Mouse (Mus musculus) large intestine, adult 2 months (tissue): ENCODE measurements around the gene Synpo2. TPM values are rescaled to one million over a fixed set of nuclear protein-coding genes. Genes with fewer than 3 reads are reported as not detected.

Source experiments
- DNase-seq: peaks from one replicate; pipeline ENCODE4 v3.0.0-alpha.2; 2012; ENCODE audit warnings: low read depth, low spot score
- WGBS: fragments of 180-500 bp; shearing (Covaris S2); methylation state at CpG from one replicate; pipeline ENCODE4 v1.1.7; 2018; 5-methylcytosine and 5-hydroxymethylcytosine counted together
- polyA plus RNA-seq: library from polyadenylated mRNA; depleted of rRNA; stranded (reverse); fragments of >200 nt; gene quantifications from 2 replicates; pipeline ENCODE4 v1.2.3, GENCODE M21; 2012; rRNA removed

Synpo2 gene
- 17.2 and 24.4 TPM in 2 replicates for polyA plus RNA-seq

- DNase-seq, result peak; percentile 18
- 2% methylated on average over 20 of the region's 20 CpGs for WGBS
Observed at GRCm38 (mm10) chr3:123235921-123236320, at the start of gene Synpo2. Synpo2 (minus strand) TSS chr3:123236149.

- no peak for DNase-seq
Observed at GRCm38 (mm10) chr3:123285649-123286048, 49.7 kb upstream of the Synpo2 start.

GRCm38 (mm10) chr3:123284284-123284683 is 48.3 kb upstream of the Synpo2 start:
- WGBS, result 94% methylated on average over 5 of the region's 5 CpGs
- no peak for DNase-seq

DNA sequence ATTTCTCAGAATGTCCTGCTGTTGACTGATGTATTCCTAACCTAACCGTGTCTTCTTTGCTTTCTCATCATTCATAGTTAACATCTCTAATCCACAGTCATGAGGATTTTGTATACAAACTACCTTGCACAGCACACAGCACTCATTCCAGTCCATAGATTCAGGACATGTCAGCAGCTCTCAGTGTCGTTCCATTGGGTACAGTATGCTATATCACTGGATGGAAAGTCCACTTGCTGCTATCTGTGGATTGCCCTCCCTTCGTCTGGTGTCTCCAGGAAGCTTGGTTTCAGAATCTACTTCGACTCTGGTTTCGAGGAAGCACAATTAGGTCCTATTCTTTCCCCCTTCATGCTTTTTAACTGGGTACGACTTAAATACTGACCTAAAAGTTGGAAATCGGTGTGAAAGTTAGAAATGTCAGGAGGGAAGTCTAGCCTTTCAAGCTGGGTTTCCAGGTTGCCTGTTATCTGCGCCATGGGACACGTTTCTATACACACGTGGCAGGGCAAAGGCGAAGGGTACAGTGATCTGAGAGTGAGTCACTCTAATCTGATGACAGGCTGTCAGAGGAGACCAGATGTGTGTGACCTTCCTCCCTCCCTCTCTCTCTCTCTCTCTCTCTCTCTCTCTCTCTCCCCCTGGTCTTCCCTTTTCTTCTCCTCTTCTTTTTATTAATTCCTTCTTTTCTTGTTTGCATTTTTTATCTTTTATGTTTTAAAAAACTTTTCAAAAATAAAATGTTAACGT is 47.1 kb upstream of the Synpo2 start:
- no peak for DNase-seq
- WGBS, result 83% methylated on average over 12 of the region's 12 CpGs

DNA sequence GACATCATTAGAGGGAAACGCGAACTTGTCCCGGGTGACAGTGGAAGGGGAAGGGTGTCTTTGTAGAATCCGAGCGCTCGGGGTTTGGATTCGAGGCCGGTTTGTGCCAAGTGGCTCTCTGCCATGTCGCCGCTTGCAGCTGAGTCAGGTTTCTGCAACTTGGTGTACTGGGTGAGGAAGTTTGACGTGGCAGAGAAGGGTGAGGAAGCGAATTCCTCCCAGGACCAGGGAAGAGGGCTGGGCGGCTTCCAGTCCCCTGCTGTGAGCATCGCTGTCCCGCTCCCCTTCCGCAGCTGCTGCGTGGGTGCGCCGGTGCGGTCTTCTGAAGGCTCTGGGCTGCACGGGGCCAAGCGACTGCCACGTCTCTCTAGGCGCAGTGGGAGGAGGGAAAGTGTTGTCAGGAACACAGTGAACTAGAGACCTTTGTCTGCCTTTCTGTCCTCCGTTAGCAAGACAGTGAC is 31.8 kb upstream of the Synpo2 start:
- under 1% methylated on average over 25 of the region's 25 CpGs for WGBS
- DNase-seq, result peak; percentile 38

GRCm38 (mm10) chr3:123266753-123267651 is 31.1 kb upstream of the Synpo2 start, which contains the start of gene Sec24d:
Sec24d (plus strand) TSS chr3:123267455.
- WGBS, result 2% methylated on average over 68 of the region's 68 CpGs
- peak; percentile 67 for DNase-seq

DNA sequence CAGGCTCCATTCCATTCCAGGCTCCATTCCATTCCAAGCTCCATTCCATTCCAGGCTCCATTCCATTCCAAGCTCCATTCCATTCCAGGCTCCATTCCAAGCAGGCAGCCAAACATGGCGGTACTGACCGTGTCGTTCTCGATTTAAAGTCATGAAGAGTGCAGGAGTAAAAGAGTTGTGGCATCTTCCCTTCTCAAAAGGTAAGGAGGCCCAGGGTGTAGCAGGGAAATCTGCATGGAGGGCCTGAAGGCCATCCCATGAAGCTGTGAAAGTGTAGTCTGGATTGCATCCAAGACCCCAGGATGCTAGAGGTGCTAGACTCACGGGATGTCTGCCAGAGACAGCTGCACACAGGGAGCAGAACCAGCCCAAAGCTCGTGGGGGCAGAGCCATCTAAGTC is 28.8 kb upstream of the Synpo2 start:
- no peak for DNase-seq
- 47% methylated on average over 6 of the region's 6 CpGs for WGBS

DNA sequence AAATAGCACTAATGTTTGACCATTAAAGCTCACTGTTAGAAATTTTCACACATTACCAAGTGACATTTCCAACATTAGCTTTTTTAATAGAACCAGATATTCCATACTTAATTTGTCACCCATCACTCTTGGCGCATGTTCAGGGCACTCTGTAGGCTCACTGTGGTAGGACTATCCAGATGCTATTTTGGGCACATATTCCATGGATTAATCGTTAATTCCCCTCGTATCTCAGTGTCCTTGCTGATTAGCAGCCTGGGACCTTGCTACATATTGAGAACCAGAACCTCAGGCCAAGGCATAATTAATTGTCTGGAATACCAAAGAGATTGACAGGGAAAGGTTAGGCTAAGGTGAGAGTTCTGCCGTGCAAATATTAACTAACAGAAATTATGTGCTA is 22.8 kb upstream of the Synpo2 start:
- no peak for DNase-seq
- WGBS, result 69% methylated on average over 4 of the region's 4 CpGs

- WGBS, result 71% methylated on average over 11 of the region's 11 CpGs
- no peak for DNase-seq
Observed at GRCm38 (mm10) chr3:123256181-123257101, 20.5 kb upstream of the Synpo2 start.

DNA sequence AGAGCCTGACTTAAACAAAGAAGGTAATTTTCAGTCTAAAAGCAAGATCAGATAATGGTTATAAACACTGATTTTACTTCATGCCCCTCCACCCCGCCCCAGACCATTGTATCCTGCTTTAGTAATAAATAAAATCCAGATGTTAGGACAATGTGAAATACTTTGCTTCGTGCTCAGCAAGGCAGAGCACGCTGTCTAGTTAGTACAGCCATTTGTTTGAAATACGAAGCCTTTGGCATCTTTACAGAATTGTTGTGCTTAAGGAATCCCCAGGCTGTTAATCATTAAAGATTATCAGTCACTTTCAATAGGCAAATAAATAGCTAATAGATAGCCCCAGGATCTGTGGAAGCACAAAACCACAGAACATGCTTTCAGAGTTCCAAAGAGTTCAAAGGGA is 9.7 kb upstream of the Synpo2 start:
- WGBS, result 42% methylated on average over 4 of the region's 4 CpGs
- DNase-seq, result no peak

DNA sequence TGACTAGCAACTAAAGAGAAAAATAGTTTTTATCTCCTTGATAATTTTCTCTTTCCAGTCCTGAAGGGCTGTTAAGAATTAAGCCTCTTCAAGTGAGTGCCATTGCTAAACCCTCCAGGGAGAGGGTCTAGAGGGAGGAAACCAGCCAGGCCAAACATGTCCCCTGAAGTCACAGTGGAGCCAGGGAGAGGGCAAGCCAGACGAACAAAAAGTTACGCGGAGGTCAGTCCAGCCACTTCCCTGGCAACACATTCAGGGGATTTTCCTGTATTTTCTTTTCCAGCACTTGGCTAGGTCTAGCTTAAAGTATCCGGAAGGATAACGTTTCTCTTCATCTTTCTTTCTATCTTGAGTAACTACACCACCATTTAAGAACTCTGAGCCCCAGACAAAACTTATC is 8.4 kb upstream of the Synpo2 start:
- 71% methylated on average over 5 of the region's 5 CpGs for WGBS

GRCm38 (mm10) chr3:123237446-123237845 is 1.5 kb upstream of the Synpo2 start:
- no peak for DNase-seq

More for the DNA sequence above, 8.4 kb upstream of the Synpo2 start:
- no peak for DNase-seq

- 52% methylated on average over 7 of the region's 7 CpGs for WGBS
Observed at GRCm38 (mm10) chr3:123237039-123237438, 1.1 kb upstream of the Synpo2 start.

GRCm38 (mm10) chr3:123235495-123235894 is 454 bp downstream of the Synpo2 start:
- WGBS, result 44% methylated on average over 7 of the region's 7 CpGs
- DNase-seq, result no peak

More at GRCm38 (mm10) chr3:123237039-123237438, 1.1 kb upstream of the Synpo2 start:
- no peak for DNase-seq

- WGBS, result 42% methylated on average over 16 of the region's 16 CpGs
- peak; percentile 29 for DNase-seq
Observed at GRCm38 (mm10) chr3:123234191-123234836, 1.6 kb downstream of the Synpo2 start.

DNA sequence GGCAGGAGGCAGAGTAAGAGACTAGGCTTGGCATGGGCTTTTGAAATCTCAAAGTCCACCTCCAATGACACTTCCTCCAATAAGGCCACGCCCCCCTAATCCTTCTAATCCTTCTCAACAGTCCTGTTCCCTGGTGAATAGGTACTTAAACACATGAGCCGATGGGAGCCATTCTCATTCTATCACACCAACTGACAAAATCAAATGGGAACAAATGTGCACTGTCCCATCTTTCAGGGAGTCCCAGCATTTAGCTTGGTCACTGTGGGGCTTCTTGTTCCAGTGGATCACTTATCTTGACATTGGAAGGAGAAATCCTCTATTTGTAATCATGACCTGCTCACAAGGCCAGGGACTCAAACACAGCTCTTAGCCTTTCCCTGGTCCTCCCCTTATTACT is 4.3 kb downstream of the Synpo2 start:
- DNase-seq, result no peak
- 70% methylated on average over 2 of the region's 2 CpGs for whole genome bisulfite sequencing

- WGBS, result 63% methylated on average over 3 of the region's 3 CpGs
- DNase-seq, result no peak
Observed at GRCm38 (mm10) chr3:123227276-123227675, 8.7 kb downstream of the Synpo2 start.

GRCm38 (mm10) chr3:123218646-123219045 is 17.3 kb downstream of the Synpo2 start:
- WGBS, result 43% methylated on average over 6 of the region's 6 CpGs

DNA sequence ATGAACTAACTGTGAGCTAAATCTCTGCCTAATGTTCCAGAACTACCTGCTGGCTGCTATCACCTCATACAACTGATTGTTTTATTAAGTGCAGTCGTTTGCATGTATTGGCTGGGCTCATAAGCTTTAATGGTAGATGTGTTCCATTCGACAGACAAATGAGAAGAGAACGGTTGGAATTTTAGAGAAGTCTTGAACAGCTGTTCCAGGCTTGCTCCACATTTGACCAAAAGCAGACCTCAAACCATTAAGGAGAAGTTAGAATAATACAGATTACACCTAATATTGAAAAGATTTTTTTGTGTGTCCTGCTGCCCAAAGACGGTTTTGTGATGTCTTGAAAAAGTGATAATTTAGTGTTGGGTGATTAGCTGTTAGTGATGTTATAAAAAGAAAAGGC is 27.1 kb downstream of the Synpo2 start:
- DNase-seq, result no peak
- 59% methylated on average over 4 of the region's 4 CpGs for WGBS

More at GRCm38 (mm10) chr3:123218646-123219045, 17.3 kb downstream of the Synpo2 start:
- no peak for DNase-seq
